Mouse (Mus musculus): ENCODE data around the gene 6030468B19Rik. TPM values are rescaled to one million over a fixed set of nuclear protein-coding genes. Genes with fewer than 3 reads are reported as not detected.

Gene 6030468B19Rik
- polyA plus RNA-seq, 1 experiment from 2014 or later = 0.42 TPM

DNA sequence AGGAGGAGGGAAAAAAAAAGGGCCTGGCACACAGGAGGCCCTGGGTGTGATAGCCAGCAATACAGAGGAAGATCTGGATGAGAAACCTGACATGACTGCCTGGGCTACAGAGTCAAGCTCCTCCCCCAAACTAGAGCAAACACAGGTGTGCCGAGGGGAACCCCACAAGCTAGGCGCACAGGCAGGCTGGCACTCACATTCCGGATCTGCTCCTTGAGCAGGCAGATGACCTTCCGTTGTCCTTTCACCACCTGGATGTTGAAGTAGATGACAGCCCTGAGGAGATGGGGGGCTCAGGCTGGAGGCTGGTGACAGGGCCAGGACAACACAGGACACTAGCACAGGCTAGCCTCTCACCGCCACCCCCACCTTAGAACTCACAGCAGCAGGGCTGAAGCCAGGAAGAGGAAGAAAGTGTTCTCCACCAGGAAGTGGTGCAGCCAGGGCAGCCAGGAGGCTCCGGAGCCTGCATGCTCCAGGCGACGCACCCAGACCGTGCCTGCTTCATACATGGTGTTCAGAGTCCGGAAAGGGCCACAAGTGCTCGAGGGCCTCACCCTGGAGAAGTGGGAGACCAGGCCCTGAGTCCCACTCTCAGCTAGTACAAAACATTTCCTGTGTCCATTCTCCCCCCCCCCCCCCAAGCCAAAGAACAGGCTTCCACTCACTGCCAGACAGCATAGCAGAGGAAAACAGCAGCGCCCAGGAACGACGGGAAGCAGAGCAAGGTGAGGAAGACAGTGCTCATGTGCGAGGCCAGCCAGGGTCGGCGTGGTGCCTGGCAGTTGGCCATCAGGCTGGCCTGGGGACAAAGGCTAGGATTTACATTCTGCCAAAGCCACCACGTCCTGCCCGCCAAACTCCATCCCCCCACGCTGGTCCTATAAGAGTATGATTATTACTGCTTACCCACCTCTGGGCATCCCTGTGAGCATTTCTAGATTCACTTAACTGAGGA, 28.5 kb upstream of the 6030468B19Rik start:
- no peak overlapping the region for H3K4me2 ChIP-seq (replicated peaks)
- WGBS = 82% methylated on average over 20 of the region's 20 CpGs
- H3K4me1 ChIP-seq = peaks cover 19% of the 10 kb centered on the region
- H3K36me3 ChIP-seq = peaks cover 31% of the 10 kb centered on the region
- no peaks in the 10 kb centered on the region for H3K9me3 ChIP-seq
- H3K4me3 ChIP-seq = no peak overlapping the region
- H3K27me3 ChIP-seq (replicated peaks) = no peaks in the 10 kb centered on the region
- H3K9ac ChIP-seq = no peak overlapping the region
- no peak for ATAC-seq (ENCODE audit: low FRiP score, low read depth)
- no peak overlapping the region; the same call in 1 of the 2 replicates for H3K27ac ChIP-seq

- Histone ChIP-seq H3K4me2 (replicated peaks) (no peak overlapping the region), H3K27me3 (replicated peaks) (no peaks in the 10 kb centered on the region), H3K36me3 (peaks cover 24% of the 10 kb centered on the region), H3K4me1 (peaks cover 19% of the 10 kb centered on the region), H3K9me3 (no peaks in the 10 kb centered on the region), H3K9ac (no peak overlapping the region), H3K27ac (no peak overlapping the region; the same call in 1 of the 2 replicates), H3K4me3 (no peak overlapping the region)
- 68% methylated on average over 7 of the region's 7 CpGs for WGBS
- ATAC-seq (ENCODE audit: low FRiP score, low read depth) = peak; percentile 54
These were observed 27.8 kb upstream of the 6030468B19Rik start for GRCm38 (mm10) chr11:117769683-117770047.

DNA sequence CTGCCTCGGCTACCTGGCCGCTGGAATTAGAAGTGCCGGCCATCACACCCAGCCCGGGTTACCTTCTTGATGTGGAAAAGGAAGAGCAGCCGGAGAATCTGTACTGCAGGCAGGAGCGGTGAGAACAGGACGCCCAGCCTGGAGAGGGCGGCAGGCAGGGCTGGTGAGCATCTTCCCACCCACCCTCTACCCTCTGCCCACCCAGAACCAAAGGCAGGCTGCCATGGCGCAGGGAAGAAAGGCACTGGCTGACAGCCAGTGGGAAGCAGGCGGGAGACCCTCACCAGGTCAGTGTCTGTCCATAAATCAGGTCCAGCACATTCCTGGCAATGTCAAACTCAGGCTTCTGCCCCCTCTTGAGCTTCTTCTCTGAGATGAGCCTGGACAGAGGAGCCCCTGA, 27.1 kb upstream of the 6030468B19Rik start:
- peak; percentile 54; the same call in 1 of the 2 replicates for ATAC-seq (ENCODE audit: low FRiP score, low read depth)
- Histone ChIP-seq H3K36me3 (peaks cover 17% of the 10 kb centered on the region), H3K4me1 (peaks cover 19% of the 10 kb centered on the region), H3K9me3 (no peaks in the 10 kb centered on the region), H3K27ac (peak overlapping the region; percentile 22; the same call in 1 of the 2 replicates), H3K4me2 (replicated peaks) (no peak overlapping the region), H3K9ac (no peak overlapping the region), H3K27me3 (replicated peaks) (no peaks in the 10 kb centered on the region), H3K4me3 (no peak overlapping the region)
- WGBS = 83% methylated on average over 10 of the region's 10 CpGs

DNA sequence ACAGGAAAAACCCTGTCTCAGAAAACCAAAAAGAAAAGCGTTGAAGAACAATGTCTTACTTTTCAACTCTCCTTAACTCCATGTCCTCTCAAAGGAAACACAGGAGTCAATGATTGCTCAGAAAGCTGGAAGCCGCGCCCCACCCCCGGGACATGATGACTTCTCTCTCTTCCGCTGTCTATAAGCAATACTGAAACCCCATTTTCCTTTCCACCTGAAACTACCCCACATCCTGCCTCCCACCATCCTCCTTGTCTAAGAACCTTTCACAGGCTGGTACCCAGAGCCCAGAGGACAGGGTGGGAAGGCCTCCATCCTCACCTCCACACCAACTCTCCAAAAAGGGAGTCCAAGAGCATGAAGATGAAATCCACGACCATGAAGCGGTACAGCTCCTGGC, 25.1 kb upstream of the 6030468B19Rik start:
- 0 out of 2 replicates have a peak, but pooled peaks cover 3% of the 10 kb centered on the region for H3K36me3 ChIP-seq
- no peak overlapping the region for H3K27ac ChIP-seq
- no peaks in the 10 kb centered on the region for H3K27me3 ChIP-seq (replicated peaks)
- ATAC-seq (ENCODE audit: low FRiP score, low read depth) = no peak
- no peak overlapping the region for H3K4me2 ChIP-seq (replicated peaks)
- H3K4me3 ChIP-seq = no peak overlapping the region
- H3K9me3 ChIP-seq = no peaks in the 10 kb centered on the region
- WGBS = 96% methylated on average over 7 of the region's 7 CpGs
- H3K4me1 ChIP-seq = peaks cover 19% of the 10 kb centered on the region
- H3K9ac ChIP-seq = no peak overlapping the region

GRCm38 (mm10) chr11:117774925-117775324, 22.5 kb upstream of the 6030468B19Rik start:
- Histone ChIP-seq H3K4me1 (peaks cover 24% of the 10 kb centered on the region), H3K4me2 (replicated peaks) (no peak overlapping the region), H3K9ac (no peak overlapping the region), H3K27ac (no peak overlapping the region), H3K9me3 (no peaks in the 10 kb centered on the region), H3K27me3 (replicated peaks) (peaks cover 1% of the 10 kb centered on the region; the same call in 1 of the 2 replicates), H3K4me3 (no peak overlapping the region), H3K36me3 (0 out of 2 replicates have a peak, but pooled peaks cover 3% of the 10 kb centered on the region)
- no peak for ATAC-seq (ENCODE audit: low FRiP score, low read depth)
- WGBS = 96% methylated on average over 10 of the region's 10 CpGs

- WGBS = 95% methylated on average over 13 of the region's 13 CpGs
- Histone ChIP-seq H3K4me2 (replicated peaks) (no peak overlapping the region), H3K27ac (no peak overlapping the region), H3K4me3 (no peak overlapping the region), H3K27me3 (replicated peaks) (peaks cover 7% of the 10 kb centered on the region), H3K9ac (no peak overlapping the region), H3K4me1 (peaks cover 24% of the 10 kb centered on the region), H3K36me3 (0 out of 2 replicates have a peak, but pooled peaks cover 3% of the 10 kb centered on the region), H3K9me3 (no peaks in the 10 kb centered on the region)
- ATAC-seq (ENCODE audit: low FRiP score, low read depth) = no peak
These were observed 21.9 kb upstream of the 6030468B19Rik start for GRCm38 (mm10) chr11:117775540-117775939.

- 0 out of 2 replicates have a peak, but pooled peaks cover 3% of the 10 kb centered on the region for H3K36me3 ChIP-seq
- ATAC-seq (ENCODE audit: low FRiP score, low read depth) = no peak
- no peaks in the 10 kb centered on the region for H3K9me3 ChIP-seq
- H3K27ac ChIP-seq = no peak overlapping the region
- no peak overlapping the region for H3K4me3 ChIP-seq
- H3K4me2 ChIP-seq (replicated peaks) = no peak overlapping the region
- WGBS = 86% methylated on average over 14 of the region's 14 CpGs
- H3K9ac ChIP-seq = no peak overlapping the region
- peaks cover 23% of the 10 kb centered on the region for H3K4me1 ChIP-seq
- H3K27me3 ChIP-seq (replicated peaks) = peaks cover 13% of the 10 kb centered on the region
These were observed 21.2 kb upstream of the 6030468B19Rik start for GRCm38 (mm10) chr11:117776085-117776792.

DNA sequence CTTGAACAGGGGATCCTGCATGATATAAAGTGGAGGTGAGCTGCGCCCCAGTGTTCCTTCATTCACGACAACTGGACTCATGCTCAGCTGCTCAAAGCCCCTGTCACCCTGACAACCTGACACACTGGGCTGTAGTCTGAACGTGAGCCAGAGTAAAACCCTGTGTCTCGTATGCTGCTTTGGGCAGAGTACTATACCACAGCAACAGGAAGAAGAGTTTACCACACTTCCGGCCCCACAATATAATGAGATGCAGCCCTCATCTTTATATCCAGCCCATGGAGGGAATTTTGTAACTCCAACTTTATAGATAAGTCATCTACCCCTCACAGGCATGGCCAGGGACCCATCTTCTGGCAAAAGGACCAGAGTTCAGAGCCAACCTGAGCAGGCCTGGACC, 20.3 kb upstream of the 6030468B19Rik start:
- H3K27me3 ChIP-seq (replicated peaks) = peaks cover 22% of the 10 kb centered on the region
- H3K9me3 ChIP-seq = no peaks in the 10 kb centered on the region
- H3K27ac ChIP-seq = no peak overlapping the region
- H3K4me3 ChIP-seq = no peak overlapping the region
- ATAC-seq (ENCODE audit: low FRiP score, low read depth) = no peak
- no peak overlapping the region for H3K4me2 ChIP-seq (replicated peaks)
- 85% methylated on average over 5 of the region's 5 CpGs for WGBS
- no peak overlapping the region for H3K9ac ChIP-seq
- H3K36me3 ChIP-seq = no peaks in the 10 kb centered on the region
- peaks cover 26% of the 10 kb centered on the region for H3K4me1 ChIP-seq

- peaks cover 31% of the 10 kb centered on the region for H3K27me3 ChIP-seq (replicated peaks)
- no peak for ATAC-seq (ENCODE audit: low FRiP score, low read depth)
- H3K4me3 ChIP-seq = no peak overlapping the region
- H3K36me3 ChIP-seq = no peaks in the 10 kb centered on the region
- H3K4me2 ChIP-seq (replicated peaks) = 0 out of 2 replicates have a peak overlapping the region, but pooled peaks have one; percentile 66
- no peaks in the 10 kb centered on the region for H3K9me3 ChIP-seq
- 95% methylated on average over 11 of the region's 11 CpGs for WGBS
- H3K9ac ChIP-seq = no peak overlapping the region
- H3K4me1 ChIP-seq = peaks cover 32% of the 10 kb centered on the region
- no peak overlapping the region for H3K27ac ChIP-seq
These were observed 19.4 kb upstream of the 6030468B19Rik start for GRCm38 (mm10) chr11:117778031-117778430.

GRCm38 (mm10) chr11:117778851-117779433, 18.5 kb upstream of the 6030468B19Rik start:
- no peak for ATAC-seq (ENCODE audit: low FRiP score, low read depth)
- peaks cover 39% of the 10 kb centered on the region for H3K27me3 ChIP-seq (replicated peaks)
- WGBS = 50% methylated on average over 12 of the region's 12 CpGs

DNA sequence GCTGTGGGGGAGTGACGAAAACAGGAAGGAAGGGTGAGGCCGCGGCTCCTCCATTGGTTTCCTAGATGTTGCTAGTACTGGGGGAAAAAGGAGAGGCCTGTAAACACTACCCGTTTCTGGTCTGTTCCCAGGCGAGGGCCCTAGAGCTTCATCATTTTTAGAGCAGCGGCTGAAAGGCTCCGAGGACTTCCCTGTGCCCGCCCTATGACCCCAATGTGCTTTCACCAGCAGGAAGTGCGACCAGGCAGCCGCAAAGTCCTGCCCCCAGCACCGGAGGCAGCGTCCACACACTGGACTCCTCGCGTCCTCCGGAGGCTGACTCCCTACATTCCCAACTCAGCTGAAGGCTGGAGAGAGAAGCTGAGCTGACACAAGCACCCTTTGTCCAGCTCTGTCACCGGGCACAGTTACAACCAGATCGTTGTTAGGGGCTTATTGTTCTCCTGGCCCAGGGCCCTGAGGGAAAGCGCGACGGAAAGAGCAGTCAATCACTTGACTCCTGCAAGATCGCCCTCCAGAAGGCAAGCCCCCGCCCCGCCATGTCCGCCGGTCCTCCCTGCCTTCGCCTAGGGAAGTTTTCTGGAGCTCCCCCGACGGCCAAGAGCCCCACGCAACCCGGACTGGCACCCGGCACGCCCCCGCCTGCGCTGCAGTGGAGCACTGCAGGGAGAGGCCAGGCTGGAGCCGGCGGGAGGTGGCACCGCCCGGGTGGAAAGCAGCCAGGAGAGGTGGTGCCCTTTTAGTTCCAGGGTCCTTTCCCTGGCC, 17.8 kb upstream of the 6030468B19Rik start:
- H3K36me3 ChIP-seq = no peaks in the 10 kb centered on the region
- ATAC-seq (ENCODE audit: low FRiP score, low read depth) = peak; percentile 60
- H3K9me3 ChIP-seq = no peaks in the 10 kb centered on the region
- H3K27ac ChIP-seq = peak overlapping the region; percentile 64
- 3% methylated on average over 38 of the region's 38 CpGs for WGBS
- peak overlapping the region; percentile 66 for H3K4me2 ChIP-seq (replicated peaks)
- H3K27me3 ChIP-seq (replicated peaks) = peaks cover 44% of the 10 kb centered on the region
- peaks cover 36% of the 10 kb centered on the region for H3K4me1 ChIP-seq
- peak overlapping the region; percentile 31 for H3K4me3 ChIP-seq
- H3K9ac ChIP-seq = peak overlapping the region; percentile 39

More at GRCm38 (mm10) chr11:117778851-117779433, 18.5 kb upstream of the 6030468B19Rik start:
- 0 out of 2 replicates have a peak overlapping the region, but pooled peaks have one; percentile 39 for H3K9ac ChIP-seq
- H3K4me1 ChIP-seq = peaks cover 36% of the 10 kb centered on the region
- peak overlapping the region; percentile 66 for H3K4me2 ChIP-seq (replicated peaks)
- no peak overlapping the region for H3K4me3 ChIP-seq
- no peaks in the 10 kb centered on the region for H3K9me3 ChIP-seq
- H3K27ac ChIP-seq = no peak overlapping the region
- H3K36me3 ChIP-seq = no peaks in the 10 kb centered on the region
